Mouse (Mus musculus) heart, embryonic 10.5 days (tissue): Measurements from ENCODE around the gene Birc7. TPM values are rescaled to one million over a fixed set of nuclear protein-coding genes. Genes with fewer than 3 reads are reported as not detected.

Source experiments
- DNase-seq: peaks from one replicate; pipeline ENCODE4 v3.0.0-alpha.2; 2017; ENCODE audit warnings: low spot score
- H3K27ac ChIP-seq: fragments of 300-500 bp; sonication (generic); 2 replicates; pipeline ENCODE4 v1.5.1; 2016; ENCODE audit warnings: mild to moderate bottlenecking
- H3K27me3 ChIP-seq: fragments of 300-500 bp; sonication (generic); 2 replicates; pipeline ENCODE4 v1.6.1; 2016; ENCODE audit warnings: mild to moderate bottlenecking; ENCODE audit not compliant: poor library complexity, insufficient read depth, severe bottlenecking
- H3K36me3 ChIP-seq: fragments of 300-500 bp; sonication (generic); 2 replicates; pipeline ENCODE4 v1.6.1; 2016; ENCODE audit warnings: mild to moderate bottlenecking, moderate library complexity
- H3K4me1 ChIP-seq: fragments of 300-500 bp; sonication (generic); 2 replicates; pipeline ENCODE4 v1.6.1; 2016; ENCODE audit warnings: mild to moderate bottlenecking
- H3K4me3 ChIP-seq: fragments of 300-500 bp; sonication (generic); 2 replicates; pipeline ENCODE4 v1.5.1; 2016; ENCODE audit warnings: mild to moderate bottlenecking, moderate library complexity
- H3K9me3 ChIP-seq: fragments of 300-500 bp; sonication (generic); 2 replicates; pipeline ENCODE4 v1.6.1; 2016; ENCODE audit warnings: mild to moderate bottlenecking, moderate library complexity
- WGBS: fragments of 180-500 bp; shearing (Covaris S2); methylation state at CpG from one replicate; pipeline ENCODE4 v1.1.7; 2016; 5-methylcytosine and 5-hydroxymethylcytosine counted together
- polyA plus RNA-seq: library from polyadenylated mRNA; unstranded; fragments of >200 nt; fragmentation: Nextera tagmentation; extraction: Ambion mirVana; gene quantifications from 2 replicates; pipeline ENCODE4 v1.2.1, GENCODE M21; 2016

Gene Birc7
- polyA plus RNA-seq, result 0.09 TPM in 1 of 2 replicates, not detected in the other

GRCm38 (mm10) chr2:180928723-180929122 is at the start of gene Birc7:
Gene Birc7 (plus strand): TSS chr2:180929023.
- WGBS, result 52% methylated on average over 4 of the region's 4 CpGs
- peaks cover 6% of the 10 kb centered on the region; the same call in 1 of the 2 replicates for H3K4me1 ChIP-seq
- H3K4me3 ChIP-seq, result no peak within 1 kb of the TSS
- DNase-seq, result no peak
- no peak within 1 kb of the TSS for H3K27ac ChIP-seq
- no peaks in the 10 kb centered on the region for H3K9me3 ChIP-seq
- peaks cover 26% of the 10 kb centered on the region for H3K27me3 ChIP-seq
- H3K36me3 ChIP-seq, result no peaks in the 10 kb centered on the region

GRCm38 (mm10) chr2:180879365-180880067 is 49.3 kb upstream of the Birc7 start:
- WGBS, result 47% methylated on average over 7 of the region's 7 CpGs
- Histone ChIP-seq H3K36me3 (no peaks in the 10 kb centered on the region), H3K4me1 (no peaks in the 10 kb centered on the region), H3K27me3 (peaks cover 21% of the 10 kb centered on the region), H3K9me3 (no peaks in the 10 kb centered on the region), H3K27ac (no peak overlapping the region), H3K4me3 (no peak overlapping the region)
- DNase-seq, result no peak

- no peak for DNase-seq
- Histone ChIP-seq H3K36me3 (no peaks in the 10 kb centered on the region), H3K4me1 (no peaks in the 10 kb centered on the region), H3K27ac (no peak overlapping the region), H3K9me3 (no peaks in the 10 kb centered on the region), H3K4me3 (no peak overlapping the region), H3K27me3 (peaks cover 39% of the 10 kb centered on the region)
- 50% methylated on average over 9 of the region's 9 CpGs for WGBS
Observed at GRCm38 (mm10) chr2:180881281-180881680, 47.5 kb upstream of the Birc7 start.

GRCm38 (mm10) chr2:180885270-180885669 is 43.6 kb upstream of the Birc7 start:
- WGBS, result 50% methylated on average over 5 of the region's 5 CpGs
- no peak overlapping the region for H3K27ac ChIP-seq
- peaks cover 75% of the 10 kb centered on the region for H3K27me3 ChIP-seq
- no peaks in the 10 kb centered on the region for H3K4me1 ChIP-seq
- H3K9me3 ChIP-seq, result no peaks in the 10 kb centered on the region
- DNase-seq, result no peak
- no peak overlapping the region for H3K4me3 ChIP-seq
- no peaks in the 10 kb centered on the region for H3K36me3 ChIP-seq

- DNase-seq, result no peak
- Histone ChIP-seq H3K27ac (no peak overlapping the region), H3K9me3 (no peaks in the 10 kb centered on the region), H3K4me3 (no peak overlapping the region), H3K36me3 (0 out of 2 replicates have a peak, but pooled peaks cover 3% of the 10 kb centered on the region), H3K4me1 (peaks cover 29% of the 10 kb centered on the region), H3K27me3 (peaks cover 100% of the 10 kb centered on the region)
- WGBS, result 8% methylated on average over 19 of the region's 19 CpGs
Observed at GRCm38 (mm10) chr2:180889271-180889920, 39.4 kb upstream of the Birc7 start.

- H3K4me1 ChIP-seq, result peaks cover 33% of the 10 kb centered on the region
- H3K27ac ChIP-seq, result no peak overlapping the region
- 14% methylated on average over 4 of the region's 4 CpGs for WGBS
- H3K9me3 ChIP-seq, result no peaks in the 10 kb centered on the region
- H3K27me3 ChIP-seq, result peaks cover 100% of the 10 kb centered on the region
- H3K4me3 ChIP-seq, result no peak overlapping the region
- H3K36me3 ChIP-seq, result 0 out of 2 replicates have a peak, but pooled peaks cover 3% of the 10 kb centered on the region
- DNase-seq, result no peak
Observed at GRCm38 (mm10) chr2:180889921-180890280, 38.9 kb upstream of the Birc7 start.

- Histone ChIP-seq H3K4me1 (peaks cover 33% of the 10 kb centered on the region), H3K9me3 (no peaks in the 10 kb centered on the region), H3K36me3 (0 out of 2 replicates have a peak, but pooled peaks cover 3% of the 10 kb centered on the region), H3K27me3 (peaks cover 100% of the 10 kb centered on the region), H3K27ac (no peak overlapping the region), H3K4me3 (no peak overlapping the region; the same call in 1 of the 2 replicates)
- no peak for DNase-seq
- WGBS, result 2% methylated on average over 28 of the region's 29 CpGs
Observed at GRCm38 (mm10) chr2:180890422-180891074, 38.3 kb upstream of the Birc7 start.

GRCm38 (mm10) chr2:180891075-180891834 is 37.6 kb upstream of the Birc7 start:
- Histone ChIP-seq H3K36me3 (0 out of 2 replicates have a peak, but pooled peaks cover 3% of the 10 kb centered on the region), H3K27me3 (peaks cover 100% of the 10 kb centered on the region), H3K9me3 (no peaks in the 10 kb centered on the region), H3K4me3 (peak overlapping the region; percentile 12), H3K4me1 (peaks cover 33% of the 10 kb centered on the region), H3K27ac (no peak overlapping the region)
- under 1% methylated on average over 37 of the region's 37 CpGs for whole genome bisulfite sequencing
- no peak for DNase-seq

- peaks cover 100% of the 10 kb centered on the region for H3K27me3 ChIP-seq
- H3K9me3 ChIP-seq, result no peaks in the 10 kb centered on the region
- H3K4me1 ChIP-seq, result peaks cover 33% of the 10 kb centered on the region
- H3K27ac ChIP-seq, result no peak overlapping the region
- 0 out of 2 replicates have a peak, but pooled peaks cover 3% of the 10 kb centered on the region for H3K36me3 ChIP-seq
- WGBS, result 6% methylated on average over 9 of the region's 9 CpGs
- no peak for DNase-seq
- H3K4me3 ChIP-seq, result no peak overlapping the region
Observed at GRCm38 (mm10) chr2:180891835-180892323, 36.9 kb upstream of the Birc7 start.

- 1% methylated on average over 97 of the region's 97 CpGs for WGBS
- H3K36me3 ChIP-seq, result 0 out of 2 replicates have a peak, but pooled peaks cover 3% of the 10 kb centered on the region
- DNase-seq, result no peak
- peak overlapping the region; percentile 62 for H3K4me3 ChIP-seq
- H3K27me3 ChIP-seq, result peaks cover 100% of the 10 kb centered on the region
- no peaks in the 10 kb centered on the region for H3K9me3 ChIP-seq
- peaks cover 33% of the 10 kb centered on the region for H3K4me1 ChIP-seq
- no peak overlapping the region for H3K27ac ChIP-seq
Observed at GRCm38 (mm10) chr2:180892841-180893521, 35.8 kb upstream of the Birc7 start.

- 0 out of 2 replicates have a peak, but pooled peaks cover 3% of the 10 kb centered on the region for H3K36me3 ChIP-seq
- under 1% methylated on average over 45 of the region's 50 CpGs for WGBS
- peaks cover 33% of the 10 kb centered on the region for H3K4me1 ChIP-seq
- H3K4me3 ChIP-seq, result peak overlapping the region; percentile 62
- H3K27ac ChIP-seq, result no peak overlapping the region
- no peak for DNase-seq
- peaks cover 100% of the 10 kb centered on the region for H3K27me3 ChIP-seq
- H3K9me3 ChIP-seq, result no peaks in the 10 kb centered on the region
Observed at GRCm38 (mm10) chr2:180893537-180894028, 35.2 kb upstream of the Birc7 start.
